Mouse (Mus musculus): ENCODE data around the gene Nek6.

GRCm38 (mm10) chr2:38477497-38477873 is 34.0 kb upstream of the Nek6 start:
- TF ChIP-seq CTCF (IDR thresholded peaks at IDR 0.05; ENCODE audit: low read depth) (no peak), EP300 (optimal IDR thresholded peaks at IDR 0.05) (no peak)

All from stomach, postnatal 0 days (tissue).